Mouse (Mus musculus): ENCODE results near the gene Tmem260. TPM values are rescaled to one million over a fixed set of nuclear protein-coding genes. Genes with fewer than 3 reads are reported as not detected.

Tmem260 gene
- 25.4 and 26.3 TPM in 2 replicates for polyA plus RNA-seq (2014; fragmentation: Nextera tagmentation; extraction: Ambion mirVana)

GRCm38 (mm10) chr14:48445984-48446683 lies at the start of gene Tmem260:
Gene Tmem260 (plus strand): TSS chr14:48446124.
- peak within 1 kb of the TSS; percentile 49 for H3K4me2 ChIP-seq (ENCODE audit: low read depth, severe bottlenecking)
- WGBS = under 1% methylated on average over 59 of the region's 69 CpGs
- DNase-seq (ENCODE audit: low spot score) = peak; percentile 96
- peaks cover 7% of the 10 kb centered on the region; the same call in 1 of the 2 replicates for H3K4me1 ChIP-seq (ENCODE audit: control insufficient read depth, insufficient read depth, low read length)
- H3K9me3 ChIP-seq (ENCODE audit: control insufficient read depth, low read length) = no peaks in the 10 kb centered on the region
- H3K27ac ChIP-seq (replicated peaks; ENCODE audit: low read depth, low read length) = peak within 1 kb of the TSS; percentile 73; the same call in 1 of the 2 replicates
- H3K36me3 ChIP-seq (ENCODE audit: control insufficient read depth, insufficient read depth, low read length) = no peaks in the 10 kb centered on the region
- peak within 1 kb of the TSS; percentile 94 for H3K9ac ChIP-seq (ENCODE audit: low read length)
- H3K4me3 ChIP-seq (ENCODE audit: low read depth, low read length) = peak within 1 kb of the TSS; percentile 94
- no peaks in the 10 kb centered on the region for H3K27me3 ChIP-seq (ENCODE audit: control insufficient read depth, insufficient read depth, low read length)
- peak; percentile 97 for ATAC-seq (ENCODE audit: insufficient number of reproducible peaks, low FRiP score, low TSS enrichment, low read depth)

- Histone ChIP-seq H3K36me3 (ENCODE audit: control insufficient read depth, insufficient read depth, low read length) (no peaks in the 10 kb centered on the region), H3K4me3 (ENCODE audit: low read depth, low read length) (no peak overlapping the region), H3K4me2 (ENCODE audit: low read depth, severe bottlenecking) (no peak overlapping the region), H3K27me3 (ENCODE audit: control insufficient read depth, insufficient read depth, low read length) (no peaks in the 10 kb centered on the region), H3K9me3 (ENCODE audit: control insufficient read depth, low read length) (no peaks in the 10 kb centered on the region), H3K9ac (ENCODE audit: low read length) (no peak overlapping the region), H3K27ac (replicated peaks; ENCODE audit: low read depth, low read length) (no peak overlapping the region), H3K4me1 (ENCODE audit: control insufficient read depth, insufficient read depth, low read length) (no peaks in the 10 kb centered on the region)
- DNase-seq (ENCODE audit: low spot score) (no peak), ATAC-seq (ENCODE audit: insufficient number of reproducible peaks, low FRiP score, low TSS enrichment, low read depth) (no peak)
- WGBS = 87% methylated on average over 13 of the region's 13 CpGs
Observed at GRCm38 (mm10) chr14:48406086-48406485, 39.8 kb upstream of the Tmem260 start.

- no peak for ATAC-seq (ENCODE audit: insufficient number of reproducible peaks, low FRiP score, low TSS enrichment, low read depth)
- no peaks in the 10 kb centered on the region for H3K9me3 ChIP-seq (ENCODE audit: control insufficient read depth, low read length)
- no peaks in the 10 kb centered on the region for H3K36me3 ChIP-seq (ENCODE audit: control insufficient read depth, insufficient read depth, low read length)
- H3K4me1 ChIP-seq (ENCODE audit: control insufficient read depth, insufficient read depth, low read length) = no peaks in the 10 kb centered on the region
- no peak overlapping the region for H3K4me3 ChIP-seq (ENCODE audit: low read depth, low read length)
- no peak overlapping the region for H3K4me2 ChIP-seq (ENCODE audit: low read depth, severe bottlenecking)
- H3K27me3 ChIP-seq (ENCODE audit: control insufficient read depth, insufficient read depth, low read length) = no peaks in the 10 kb centered on the region
- WGBS = 64% methylated on average over 3 of the region's 3 CpGs
- H3K27ac ChIP-seq (replicated peaks; ENCODE audit: low read depth, low read length) = no peak overlapping the region
- no peak for DNase-seq (ENCODE audit: low spot score)
- H3K9ac ChIP-seq (ENCODE audit: low read length) = no peak overlapping the region
Observed at GRCm38 (mm10) chr14:48417064-48417463, 28.9 kb upstream of the Tmem260 start.

GRCm38 (mm10) chr14:48418264-48418663 lies 27.7 kb upstream of the Tmem260 start:
- 48% methylated on average over 3 of the region's 3 CpGs for WGBS
- no peak for DNase-seq (ENCODE audit: low spot score)
- no peak overlapping the region for H3K4me2 ChIP-seq (ENCODE audit: low read depth, severe bottlenecking)
- no peaks in the 10 kb centered on the region for H3K4me1 ChIP-seq (ENCODE audit: control insufficient read depth, insufficient read depth, low read length)
- no peaks in the 10 kb centered on the region for H3K9me3 ChIP-seq (ENCODE audit: control insufficient read depth, low read length)
- no peak overlapping the region for H3K27ac ChIP-seq (replicated peaks; ENCODE audit: low read depth, low read length)
- no peak overlapping the region for H3K4me3 ChIP-seq (ENCODE audit: low read depth, low read length)
- H3K27me3 ChIP-seq (ENCODE audit: control insufficient read depth, insufficient read depth, low read length) = no peaks in the 10 kb centered on the region
- H3K36me3 ChIP-seq (ENCODE audit: control insufficient read depth, insufficient read depth, low read length) = no peaks in the 10 kb centered on the region
- H3K9ac ChIP-seq (ENCODE audit: low read length) = no peak overlapping the region
- no peak for ATAC-seq (ENCODE audit: insufficient number of reproducible peaks, low FRiP score, low TSS enrichment, low read depth)

- no peaks in the 10 kb centered on the region for H3K27me3 ChIP-seq (ENCODE audit: control insufficient read depth, insufficient read depth, low read length)
- DNase-seq (ENCODE audit: low spot score) = no peak
- no peaks in the 10 kb centered on the region for H3K4me1 ChIP-seq (ENCODE audit: control insufficient read depth, insufficient read depth, low read length)
- no peak overlapping the region for H3K4me3 ChIP-seq (ENCODE audit: low read depth, low read length)
- no peaks in the 10 kb centered on the region for H3K9me3 ChIP-seq (ENCODE audit: control insufficient read depth, low read length)
- H3K36me3 ChIP-seq (ENCODE audit: control insufficient read depth, insufficient read depth, low read length) = no peaks in the 10 kb centered on the region
- no peak overlapping the region for H3K9ac ChIP-seq (ENCODE audit: low read length)
- no peak for ATAC-seq (ENCODE audit: insufficient number of reproducible peaks, low FRiP score, low TSS enrichment, low read depth)
- no peak overlapping the region for H3K27ac ChIP-seq (replicated peaks; ENCODE audit: low read depth, low read length)
- WGBS = 61% methylated on average over 5 of the region's 5 CpGs
- no peak overlapping the region for H3K4me2 ChIP-seq (ENCODE audit: low read depth, severe bottlenecking)
Observed at GRCm38 (mm10) chr14:48418672-48419071, 27.3 kb upstream of the Tmem260 start.

- Histone ChIP-seq H3K4me3 (ENCODE audit: low read depth, low read length) (no peak overlapping the region), H3K27ac (replicated peaks; ENCODE audit: low read depth, low read length) (no peak overlapping the region), H3K27me3 (ENCODE audit: control insufficient read depth, insufficient read depth, low read length) (no peaks in the 10 kb centered on the region), H3K4me1 (ENCODE audit: control insufficient read depth, insufficient read depth, low read length) (no peaks in the 10 kb centered on the region), H3K9ac (ENCODE audit: low read length) (no peak overlapping the region), H3K36me3 (ENCODE audit: control insufficient read depth, insufficient read depth, low read length) (no peaks in the 10 kb centered on the region), H3K4me2 (ENCODE audit: low read depth, severe bottlenecking) (no peak overlapping the region), H3K9me3 (ENCODE audit: control insufficient read depth, low read length) (no peaks in the 10 kb centered on the region)
- DNase-seq (ENCODE audit: low spot score) (no peak), ATAC-seq (ENCODE audit: insufficient number of reproducible peaks, low FRiP score, low TSS enrichment, low read depth) (no peak)
- 25% methylated on average over 6 of the region's 6 CpGs for WGBS
Observed at GRCm38 (mm10) chr14:48421476-48421875, 24.4 kb upstream of the Tmem260 start.

GRCm38 (mm10) chr14:48421996-48422395 lies 23.9 kb upstream of the Tmem260 start:
- no peaks in the 10 kb centered on the region for H3K4me1 ChIP-seq (ENCODE audit: control insufficient read depth, insufficient read depth, low read length)
- H3K4me3 ChIP-seq (ENCODE audit: low read depth, low read length) = no peak overlapping the region
- no peak overlapping the region for H3K27ac ChIP-seq (replicated peaks; ENCODE audit: low read depth, low read length)
- no peaks in the 10 kb centered on the region for H3K36me3 ChIP-seq (ENCODE audit: control insufficient read depth, insufficient read depth, low read length)
- no peaks in the 10 kb centered on the region for H3K9me3 ChIP-seq (ENCODE audit: control insufficient read depth, low read length)
- H3K4me2 ChIP-seq (ENCODE audit: low read depth, severe bottlenecking) = no peak overlapping the region
- no peak overlapping the region for H3K9ac ChIP-seq (ENCODE audit: low read length)
- ATAC-seq (ENCODE audit: insufficient number of reproducible peaks, low FRiP score, low TSS enrichment, low read depth) (no peak), DNase-seq (ENCODE audit: low spot score) (no peak)
- whole genome bisulfite sequencing = 18% methylated on average over 6 of the region's 6 CpGs
- no peaks in the 10 kb centered on the region for H3K27me3 ChIP-seq (ENCODE audit: control insufficient read depth, insufficient read depth, low read length)

GRCm38 (mm10) chr14:48422436-48422835 lies 23.5 kb upstream of the Tmem260 start:
- Histone ChIP-seq H3K4me3 (ENCODE audit: low read depth, low read length) (no peak overlapping the region), H3K4me1 (ENCODE audit: control insufficient read depth, insufficient read depth, low read length) (no peaks in the 10 kb centered on the region), H3K27ac (replicated peaks; ENCODE audit: low read depth, low read length) (no peak overlapping the region), H3K36me3 (ENCODE audit: control insufficient read depth, insufficient read depth, low read length) (no peaks in the 10 kb centered on the region), H3K9ac (ENCODE audit: low read length) (no peak overlapping the region), H3K4me2 (ENCODE audit: low read depth, severe bottlenecking) (no peak overlapping the region), H3K9me3 (ENCODE audit: control insufficient read depth, low read length) (no peaks in the 10 kb centered on the region), H3K27me3 (ENCODE audit: control insufficient read depth, insufficient read depth, low read length) (no peaks in the 10 kb centered on the region)
- 44% methylated on average over 4 of the region's 4 CpGs for WGBS
- ATAC-seq (ENCODE audit: insufficient number of reproducible peaks, low FRiP score, low TSS enrichment, low read depth) = no peak
- no peak for DNase-seq (ENCODE audit: low spot score)

- Histone ChIP-seq H3K27me3 (ENCODE audit: control insufficient read depth, insufficient read depth, low read length) (no peaks in the 10 kb centered on the region), H3K27ac (replicated peaks; ENCODE audit: low read depth, low read length) (no peak overlapping the region), H3K9me3 (ENCODE audit: control insufficient read depth, low read length) (no peaks in the 10 kb centered on the region), H3K4me3 (ENCODE audit: low read depth, low read length) (no peak overlapping the region), H3K4me1 (ENCODE audit: control insufficient read depth, insufficient read depth, low read length) (no peaks in the 10 kb centered on the region), H3K4me2 (ENCODE audit: low read depth, severe bottlenecking) (no peak overlapping the region), H3K9ac (ENCODE audit: low read length) (no peak overlapping the region), H3K36me3 (ENCODE audit: control insufficient read depth, insufficient read depth, low read length) (no peaks in the 10 kb centered on the region)
- DNase-seq (ENCODE audit: low spot score) = no peak
- ATAC-seq (ENCODE audit: insufficient number of reproducible peaks, low FRiP score, low TSS enrichment, low read depth) = no peak
- WGBS = 71% methylated on average over 7 of the region's 7 CpGs
Observed at GRCm38 (mm10) chr14:48422901-48423300, 23.0 kb upstream of the Tmem260 start.
